Mouse (Mus musculus) intestine, embryonic 14.5 days (tissue): ENCODE results near the gene Sfmbt2. TPM values are rescaled to one million over a fixed set of nuclear protein-coding genes. Genes with fewer than 3 reads are reported as not detected.
A peak's percentile ranks its signal among the peaks of the same experiment; 100 is the strongest.

Source experiments
- ATAC-seq: fragments of 200-750 bp; cut with Nextera tagmentation; replicated peaks from 2 replicates; pipeline ENCODE4 v1.8.0; 2017; ENCODE audit warnings: low read depth, moderate number of reproducible peaks, moderate TSS enrichment, moderate library complexity; ENCODE audit not compliant: low FRiP score, low TSS enrichment
- DNase-seq: peaks from one replicate; pipeline ENCODE4 v3.0.0-alpha.2; 2018; ENCODE audit warnings: low spot score
- H3K27ac ChIP-seq: fragments of 300-500 bp; sonication (generic); 2 replicates; pipeline ENCODE4 v1.5.1; 2014; ENCODE audit warnings: low read depth, mild to moderate bottlenecking, control low read depth
- H3K27me3 ChIP-seq: fragments of 300-500 bp; sonication (generic); replicated peaks from 2 replicates; pipeline ENCODE4 v1.6.1; 2014; ENCODE audit warnings: low read length, control low read depth; ENCODE audit not compliant: control insufficient read depth, insufficient read depth
- H3K36me3 ChIP-seq: fragments of 300-500 bp; sonication (generic); 2 replicates; pipeline ENCODE4 v1.6.1; 2014; ENCODE audit warnings: low read length, control low read depth; ENCODE audit not compliant: control insufficient read depth, insufficient read depth
- H3K4me1 ChIP-seq: fragments of 300-500 bp; sonication (generic); replicated peaks from 2 replicates; pipeline ENCODE4 v1.6.1; 2014; ENCODE audit warnings: low read length, control low read depth, mixed read lengths; ENCODE audit not compliant: control insufficient read depth, insufficient read depth
- H3K4me2 ChIP-seq: fragments of 300-500 bp; sonication (generic); 2 replicates; pipeline ENCODE4 v1.6.1; 2014; ENCODE audit warnings: low read length
- H3K4me3 ChIP-seq: fragments of 300-500 bp; sonication (generic); 2 replicates; pipeline ENCODE4 v1.5.1; 2014; ENCODE audit warnings: low read depth, low read length, control low read depth, mixed read lengths
- H3K9ac ChIP-seq: fragments of 300-500 bp; sonication (generic); 2 replicates; pipeline ENCODE4 v1.6.1; 2014; ENCODE audit warnings: mild to moderate bottlenecking, low read length
- H3K9me3 ChIP-seq: fragments of 300-500 bp; sonication (generic); 2 replicates; pipeline ENCODE4 v1.6.1; 2016; ENCODE audit warnings: low read length, control low read depth; ENCODE audit not compliant: control insufficient read depth
- WGBS: fragments of 180-500 bp; shearing (Covaris S2); extraction: QIAGEN DNeasy Blood & Tissue Kit; methylation state at CpG from one replicate; pipeline ENCODE4 v1.1.7; 2014; 5-methylcytosine and 5-hydroxymethylcytosine counted together
- polyA plus RNA-seq: library from polyadenylated mRNA; unstranded; fragments of >200 nt; fragmentation: Nextera tagmentation; extraction: Ambion mirVana; gene quantifications from 2 replicates; pipeline ENCODE4 v1.2.1, GENCODE M21; 2014

Sfmbt2 gene
- polyA plus RNA-seq, 1 experiment from 2014 or later: 1.6 TPM

GRCm38 (mm10) chr2:10420944-10421420 lies 50.7 kb downstream of the Sfmbt2 start:
- WGBS: 82% methylated on average over 6 of the region's 6 CpGs

DNA sequence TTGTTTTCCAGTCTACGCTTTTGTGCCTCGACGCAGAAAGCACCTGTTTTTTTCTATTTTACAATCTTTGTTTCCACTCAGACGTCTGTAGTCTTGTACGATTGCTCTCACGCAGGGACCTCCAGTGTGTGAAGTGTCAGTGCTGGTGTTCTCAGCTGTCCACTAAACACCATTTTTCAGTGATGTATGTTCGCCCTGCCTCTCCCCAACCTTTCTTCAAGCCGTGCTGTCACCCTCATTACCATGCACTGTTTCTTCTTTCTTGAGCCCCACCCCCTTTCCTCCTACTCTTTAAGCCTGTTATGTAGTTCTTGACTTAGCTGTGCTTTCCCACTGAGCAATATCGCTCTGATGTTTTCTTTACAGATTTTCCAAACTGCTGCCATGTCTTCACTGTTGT lies 67.0 kb downstream of the Sfmbt2 start:
- H3K27me3 ChIP-seq: no peaks in the 10 kb centered on the region
- H3K9me3 ChIP-seq: no peaks in the 10 kb centered on the region
- no peak overlapping the region for H3K4me3 ChIP-seq
- no peak overlapping the region for H3K4me2 ChIP-seq
- H3K4me1 ChIP-seq: no peaks in the 10 kb centered on the region
- DNase-seq: no peak
- H3K36me3 ChIP-seq: no peaks in the 10 kb centered on the region
- no peak overlapping the region for H3K9ac ChIP-seq
- ATAC-seq: no peak
- 60% methylated on average over 9 of the region's 9 CpGs for WGBS
- no peak overlapping the region for H3K27ac ChIP-seq

More at GRCm38 (mm10) chr2:10420944-10421420, 50.7 kb downstream of the Sfmbt2 start:
- no peak overlapping the region for H3K27ac ChIP-seq
- no peaks in the 10 kb centered on the region for H3K9me3 ChIP-seq
- no peak overlapping the region for H3K4me3 ChIP-seq
- H3K4me2 ChIP-seq: no peak overlapping the region
- no peak for DNase-seq
- no peaks in the 10 kb centered on the region for H3K4me1 ChIP-seq
- no peak overlapping the region for H3K9ac ChIP-seq
- H3K27me3 ChIP-seq: no peaks in the 10 kb centered on the region
- H3K36me3 ChIP-seq: no peaks in the 10 kb centered on the region
- ATAC-seq: no peak

DNA sequence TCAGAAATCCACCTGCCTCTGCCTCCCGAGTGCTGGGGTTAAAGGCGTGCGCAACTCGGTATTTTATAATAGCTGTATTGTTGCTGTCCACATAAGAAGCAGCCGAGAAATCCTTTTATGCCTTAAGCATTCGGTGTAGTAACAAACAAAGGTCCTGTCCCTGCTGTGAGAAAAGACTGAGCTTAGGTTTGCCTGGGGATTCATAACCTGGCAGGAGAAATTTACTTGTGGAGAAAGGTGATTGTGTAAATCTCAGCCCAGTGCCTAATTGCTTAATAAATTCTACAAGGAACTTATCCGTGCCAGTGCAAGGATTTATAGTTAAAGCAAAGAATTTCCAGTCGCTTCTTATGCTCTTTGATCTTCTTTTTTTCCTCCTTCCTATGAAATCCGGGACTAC lies 71.5 kb downstream of the Sfmbt2 start:
- Histone ChIP-seq H3K27me3 (no peaks in the 10 kb centered on the region), H3K9ac (no peak overlapping the region), H3K36me3 (no peaks in the 10 kb centered on the region), H3K9me3 (no peaks in the 10 kb centered on the region), H3K4me1 (no peaks in the 10 kb centered on the region), H3K4me3 (no peak overlapping the region), H3K4me2 (no peak overlapping the region), H3K27ac (no peak overlapping the region)
- DNase-seq (no peak), ATAC-seq (no peak)
- 71% methylated on average over 9 of the region's 9 CpGs for WGBS

- Histone ChIP-seq H3K4me1 (no peaks in the 10 kb centered on the region), H3K27ac (no peak overlapping the region), H3K9me3 (no peaks in the 10 kb centered on the region), H3K27me3 (no peaks in the 10 kb centered on the region), H3K36me3 (no peaks in the 10 kb centered on the region), H3K9ac (no peak overlapping the region), H3K4me2 (no peak overlapping the region), H3K4me3 (no peak overlapping the region)
- no peak for ATAC-seq
- no peak for DNase-seq
- WGBS: 72% methylated on average over 3 of the region's 3 CpGs
Measured at GRCm38 (mm10) chr2:10453577-10453976, 83.3 kb downstream of the Sfmbt2 start.

DNA sequence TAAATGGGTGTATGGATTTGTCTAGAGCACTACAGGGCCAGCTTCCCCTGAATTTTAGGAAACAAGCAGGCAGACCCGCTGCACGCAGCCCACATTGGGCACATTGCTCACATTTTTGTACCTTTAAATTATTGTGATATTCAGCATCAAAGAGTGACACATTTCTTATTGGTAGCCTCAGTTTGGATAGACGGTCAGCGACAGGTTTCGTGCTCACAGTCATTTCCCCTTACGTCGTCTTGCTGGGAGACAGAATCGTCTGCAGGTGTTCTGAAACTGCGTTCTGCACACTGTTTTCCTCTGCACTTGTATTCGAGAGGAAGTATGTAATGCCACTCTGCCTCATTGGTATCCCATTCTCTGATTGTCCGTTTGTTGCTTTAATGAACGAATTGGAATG lies 88.0 kb downstream of the Sfmbt2 start:
- Histone ChIP-seq H3K9me3 (no peaks in the 10 kb centered on the region), H3K4me2 (no peak overlapping the region), H3K36me3 (no peaks in the 10 kb centered on the region), H3K27me3 (no peaks in the 10 kb centered on the region), H3K27ac (no peak overlapping the region), H3K9ac (no peak overlapping the region), H3K4me1 (no peaks in the 10 kb centered on the region), H3K4me3 (no peak overlapping the region)
- WGBS: 89% methylated on average over 12 of the region's 12 CpGs
- peak; percentile 1 for DNase-seq
- ATAC-seq: no peak

- Histone ChIP-seq H3K27me3 (no peaks in the 10 kb centered on the region), H3K9me3 (no peaks in the 10 kb centered on the region), H3K4me1 (no peaks in the 10 kb centered on the region), H3K36me3 (no peaks in the 10 kb centered on the region), H3K27ac (no peak overlapping the region), H3K4me2 (no peak overlapping the region), H3K9ac (no peak overlapping the region), H3K4me3 (no peak overlapping the region)
- no peak for ATAC-seq
- WGBS: 88% methylated on average over 2 of the region's 2 CpGs
- no peak for DNase-seq
Measured at GRCm38 (mm10) chr2:10516516-10516915, 146.2 kb downstream of the Sfmbt2 start.

GRCm38 (mm10) chr2:10521719-10522415 lies 151.6 kb downstream of the Sfmbt2 start:
- Histone ChIP-seq H3K9me3 (no peaks in the 10 kb centered on the region), H3K4me2 (no peak overlapping the region)
- DNase-seq: no peak

GRCm38 (mm10) chr2:10525622-10526021 lies 155.3 kb downstream of the Sfmbt2 start:
- Histone ChIP-seq H3K27ac (no peak overlapping the region), H3K9me3 (no peaks in the 10 kb centered on the region), H3K36me3 (no peaks in the 10 kb centered on the region), H3K27me3 (no peaks in the 10 kb centered on the region), H3K4me1 (no peaks in the 10 kb centered on the region), H3K4me2 (no peak overlapping the region), H3K9ac (no peak overlapping the region), H3K4me3 (no peak overlapping the region)
- no peak for ATAC-seq
- no peak for DNase-seq
- 89% methylated on average over 7 of the region's 7 CpGs for WGBS

More at GRCm38 (mm10) chr2:10521719-10522415, 151.6 kb downstream of the Sfmbt2 start:
- H3K4me1 ChIP-seq: no peaks in the 10 kb centered on the region
- H3K27me3 ChIP-seq: no peaks in the 10 kb centered on the region
- no peak overlapping the region for H3K27ac ChIP-seq
- no peak overlapping the region for H3K9ac ChIP-seq
- 63% methylated on average over 5 of the region's 5 CpGs for WGBS
- ATAC-seq: no peak
- H3K4me3 ChIP-seq: no peak overlapping the region
- no peaks in the 10 kb centered on the region for H3K36me3 ChIP-seq

DNA sequence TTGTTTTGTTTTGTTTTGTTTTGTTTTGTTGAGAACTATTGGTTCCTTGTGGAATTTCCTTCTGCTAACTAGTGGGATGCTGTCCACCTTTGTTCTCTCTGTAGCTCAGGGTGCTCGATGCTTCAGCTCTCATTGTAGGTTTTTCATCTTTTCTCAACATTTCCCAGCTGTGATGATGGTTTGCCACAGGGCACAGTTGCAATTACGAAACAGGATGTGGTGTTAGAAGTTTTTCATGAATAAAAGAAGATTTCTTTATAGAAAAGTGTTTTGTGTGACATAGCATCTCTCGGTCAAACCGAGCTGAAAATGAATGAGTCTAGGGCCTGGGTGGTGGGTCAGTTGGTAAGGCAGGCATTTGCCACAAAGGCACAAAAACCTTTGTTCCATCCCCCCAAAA lies 171.5 kb downstream of the Sfmbt2 start:
- 94% methylated on average over 4 of the region's 4 CpGs for WGBS
- no peaks in the 10 kb centered on the region for H3K36me3 ChIP-seq
- H3K9ac ChIP-seq: no peak overlapping the region
- no peaks in the 10 kb centered on the region for H3K9me3 ChIP-seq
- H3K4me1 ChIP-seq: no peaks in the 10 kb centered on the region
- ATAC-seq (no peak), DNase-seq (no peak)
- H3K27me3 ChIP-seq: no peaks in the 10 kb centered on the region
- H3K4me2 ChIP-seq: no peak overlapping the region
- H3K27ac ChIP-seq: no peak overlapping the region
- H3K4me3 ChIP-seq: no peak overlapping the region
